Mouse (Mus musculus): ENCODE measurements around the gene Cep83. TPM values are rescaled to one million over a fixed set of nuclear protein-coding genes. Genes with fewer than 3 reads are reported as not detected.
A peak's percentile ranks its signal among the peaks of the same experiment; 100 is the strongest.

Cep83 gene
- total and polyA plus RNA-seq, 2 experiments, result 1.4 to 5.7 TPM

- H3K36me3 ChIP-seq (ENCODE audit: control insufficient read depth, insufficient read depth, low read length), result peaks cover 1% of the 10 kb centered on the region; the same call in 1 of the 2 replicates
- no peak overlapping the region for H3K9ac ChIP-seq (ENCODE audit: low read depth, low read length)
- no peaks in the 10 kb centered on the region for H3K27me3 ChIP-seq (ENCODE audit: control insufficient read depth, insufficient read depth, low read length)
- DNase-seq (ENCODE audit: extremely low read depth, low read depth, low spot score), result no peak
- TF ChIP-seq POLR2A (IDR thresholded peaks at IDR 0.05; ENCODE audit: extremely low read depth, insufficient read depth, low read length) (no peak), CTCF (IDR thresholded peaks at IDR 0.05; ENCODE audit: low read depth, low read length) (no peak)
- H3K27ac ChIP-seq (replicated peaks; ENCODE audit: insufficient read depth, low read depth, low read length), result no peak overlapping the region
- no peaks in the 10 kb centered on the region for H3K79me2 ChIP-seq (ENCODE audit: control insufficient read depth, insufficient read depth, low read length)
- WGBS, result 99% methylated on average over 3 of the region's 3 CpGs
- H3K4me3 ChIP-seq (ENCODE audit: insufficient read depth, low read depth, low read length), result no peak overlapping the region
- H3K4me1 ChIP-seq (ENCODE audit: control insufficient read depth, insufficient read depth, low read length), result peaks cover 1% of the 10 kb centered on the region; the same call in 1 of the 2 replicates
These were observed 46.4 kb downstream of the Cep83 start for GRCm38 (mm10) chr10:94734829-94735228.

- Histone ChIP-seq H3K36me3 (ENCODE audit: control insufficient read depth, insufficient read depth, low read length) (no peaks in the 10 kb centered on the region), H3K4me3 (ENCODE audit: insufficient read depth, low read depth, low read length) (no peak overlapping the region), H3K27me3 (ENCODE audit: control insufficient read depth, insufficient read depth, low read length) (no peaks in the 10 kb centered on the region), H3K4me1 (ENCODE audit: control insufficient read depth, insufficient read depth, low read length) (peaks cover 1% of the 10 kb centered on the region; the same call in 1 of the 2 replicates), H3K79me2 (ENCODE audit: control insufficient read depth, insufficient read depth, low read length) (no peaks in the 10 kb centered on the region), H3K9ac (ENCODE audit: low read depth, low read length) (no peak overlapping the region), H3K27ac (replicated peaks; ENCODE audit: insufficient read depth, low read depth, low read length) (no peak overlapping the region)
- DNase-seq (ENCODE audit: extremely low read depth, low read depth, low spot score), result no peak
- TF ChIP-seq CTCF (IDR thresholded peaks at IDR 0.05; ENCODE audit: low read depth, low read length) (no peak), POLR2A (IDR thresholded peaks at IDR 0.05; ENCODE audit: extremely low read depth, insufficient read depth, low read length) (no peak)
- 78% methylated on average over 2 of the region's 2 CpGs for WGBS
These were observed 51.8 kb downstream of the Cep83 start for GRCm38 (mm10) chr10:94740221-94740620.

GRCm38 (mm10) chr10:94741459-94741858 lies 53.0 kb downstream of the Cep83 start:
- Histone ChIP-seq H3K79me2 (ENCODE audit: control insufficient read depth, insufficient read depth, low read length) (no peaks in the 10 kb centered on the region), H3K4me1 (ENCODE audit: control insufficient read depth, insufficient read depth, low read length) (peaks cover 1% of the 10 kb centered on the region; the same call in 1 of the 2 replicates), H3K27ac (replicated peaks; ENCODE audit: insufficient read depth, low read depth, low read length) (no peak overlapping the region), H3K36me3 (ENCODE audit: control insufficient read depth, insufficient read depth, low read length) (no peaks in the 10 kb centered on the region), H3K27me3 (ENCODE audit: control insufficient read depth, insufficient read depth, low read length) (no peaks in the 10 kb centered on the region), H3K4me3 (ENCODE audit: insufficient read depth, low read depth, low read length) (no peak overlapping the region), H3K9ac (ENCODE audit: low read depth, low read length) (no peak overlapping the region)
- TF ChIP-seq POLR2A (IDR thresholded peaks at IDR 0.05; ENCODE audit: extremely low read depth, insufficient read depth, low read length), result no peak
- TF ChIP-seq CTCF (IDR thresholded peaks at IDR 0.05; ENCODE audit: low read depth, low read length), result no peak
- WGBS, result 98% methylated on average over 3 of the region's 3 CpGs
- no peak for DNase-seq (ENCODE audit: extremely low read depth, low read depth, low spot score)

DNA sequence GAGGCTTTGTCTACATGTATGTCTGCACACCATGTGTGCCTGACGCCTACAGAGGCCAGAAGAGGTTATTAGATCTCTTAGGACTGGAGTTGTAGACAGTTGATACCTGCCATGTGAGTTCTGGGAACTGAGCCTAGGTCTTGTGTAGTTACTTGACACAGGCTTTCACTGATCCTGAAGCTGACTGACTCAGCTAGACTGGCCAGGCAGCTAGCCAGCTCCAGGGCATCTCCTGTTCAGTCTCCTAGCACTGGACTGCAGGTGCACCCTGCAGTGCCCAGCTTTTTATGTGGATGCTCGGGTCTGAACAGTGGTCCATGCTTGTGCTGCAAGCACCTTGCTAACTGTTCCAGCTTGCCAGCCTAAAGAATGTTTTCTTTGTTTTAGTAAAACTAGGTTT lies 58.6 kb downstream of the Cep83 start:
- Histone ChIP-seq H3K36me3 (ENCODE audit: control insufficient read depth, insufficient read depth, low read length) (0 out of 2 replicates have a peak, but pooled peaks cover 2% of the 10 kb centered on the region), H3K27me3 (ENCODE audit: control insufficient read depth, insufficient read depth, low read length) (no peaks in the 10 kb centered on the region)
- WGBS, result 93% methylated on average over 2 of the region's 2 CpGs

DNA sequence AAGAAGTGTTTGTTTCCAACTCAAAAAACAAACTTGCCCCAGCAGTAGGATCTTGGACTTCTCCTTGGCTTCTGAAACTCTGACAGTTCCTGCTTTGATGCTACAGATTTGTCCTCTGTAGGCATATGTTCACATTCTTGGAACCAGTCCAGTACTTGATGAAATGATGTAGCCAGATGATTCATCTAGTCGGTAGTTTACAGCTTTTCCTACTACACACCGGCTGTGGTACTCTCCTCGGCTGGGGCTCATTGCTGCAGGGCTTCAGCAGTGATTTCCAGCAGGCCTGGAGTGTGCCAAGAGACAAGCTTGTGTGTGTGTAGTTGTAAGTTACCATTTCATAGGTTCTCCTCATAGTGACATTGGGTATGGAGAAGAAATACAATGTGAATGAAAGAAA lies 83.0 kb downstream of the Cep83 start:
- DNase-seq (ENCODE audit: extremely low read depth, low read depth, low spot score), result peak; percentile 15
- Histone ChIP-seq H3K4me3 (ENCODE audit: insufficient read depth, low read depth, low read length) (no peak overlapping the region), H3K27ac (replicated peaks; ENCODE audit: insufficient read depth, low read depth, low read length) (no peak overlapping the region), H3K79me2 (ENCODE audit: control insufficient read depth, insufficient read depth, low read length) (no peaks in the 10 kb centered on the region), H3K36me3 (ENCODE audit: control insufficient read depth, insufficient read depth, low read length) (peaks cover 2% of the 10 kb centered on the region; the same call in 1 of the 2 replicates), H3K27me3 (ENCODE audit: control insufficient read depth, insufficient read depth, low read length) (no peaks in the 10 kb centered on the region), H3K4me1 (ENCODE audit: control insufficient read depth, insufficient read depth, low read length) (no peaks in the 10 kb centered on the region), H3K9ac (ENCODE audit: low read depth, low read length) (no peak overlapping the region)
- WGBS, result 66% methylated on average over 3 of the region's 3 CpGs
- TF ChIP-seq CTCF (IDR thresholded peaks at IDR 0.05; ENCODE audit: low read depth, low read length) (no peak), POLR2A (IDR thresholded peaks at IDR 0.05; ENCODE audit: extremely low read depth, insufficient read depth, low read length) (no peak)

More for the DNA sequence above, 58.6 kb downstream of the Cep83 start:
- DNase-seq (ENCODE audit: extremely low read depth, low read depth, low spot score), result no peak
- no peaks in the 10 kb centered on the region for H3K79me2 ChIP-seq (ENCODE audit: control insufficient read depth, insufficient read depth, low read length)
- TF ChIP-seq POLR2A (IDR thresholded peaks at IDR 0.05; ENCODE audit: extremely low read depth, insufficient read depth, low read length) (no peak), CTCF (IDR thresholded peaks at IDR 0.05; ENCODE audit: low read depth, low read length) (no peak)
- no peak overlapping the region for H3K9ac ChIP-seq (ENCODE audit: low read depth, low read length)
- H3K27ac ChIP-seq (replicated peaks; ENCODE audit: insufficient read depth, low read depth, low read length), result no peak overlapping the region
- no peak overlapping the region for H3K4me3 ChIP-seq (ENCODE audit: insufficient read depth, low read depth, low read length)
- no peaks in the 10 kb centered on the region for H3K4me1 ChIP-seq (ENCODE audit: control insufficient read depth, insufficient read depth, low read length)

GRCm38 (mm10) chr10:94777576-94777975 lies 89.1 kb downstream of the Cep83 start:
- no peak for DNase-seq (ENCODE audit: extremely low read depth, low read depth, low spot score)
- H3K79me2 ChIP-seq (ENCODE audit: control insufficient read depth, insufficient read depth, low read length), result no peaks in the 10 kb centered on the region
- H3K27ac ChIP-seq (replicated peaks; ENCODE audit: insufficient read depth, low read depth, low read length), result no peak overlapping the region
- H3K9ac ChIP-seq (ENCODE audit: low read depth, low read length), result no peak overlapping the region
- no peaks in the 10 kb centered on the region for H3K4me1 ChIP-seq (ENCODE audit: control insufficient read depth, insufficient read depth, low read length)
- no peaks in the 10 kb centered on the region for H3K27me3 ChIP-seq (ENCODE audit: control insufficient read depth, insufficient read depth, low read length)
- 96% methylated on average over 3 of the region's 3 CpGs for WGBS
- peaks cover 2% of the 10 kb centered on the region for H3K36me3 ChIP-seq (ENCODE audit: control insufficient read depth, insufficient read depth, low read length)
- no peak overlapping the region for H3K4me3 ChIP-seq (ENCODE audit: insufficient read depth, low read depth, low read length)
- no peak for TF ChIP-seq POLR2A (IDR thresholded peaks at IDR 0.05; ENCODE audit: extremely low read depth, insufficient read depth, low read length)
- TF ChIP-seq CTCF (IDR thresholded peaks at IDR 0.05; ENCODE audit: low read depth, low read length), result no peak
